Mouse (Mus musculus): ENCODE measurements around the gene Ppm1j. TPM values are rescaled to one million over a fixed set of nuclear protein-coding genes. Genes with fewer than 3 reads are reported as not detected.

Gene Ppm1j
- polyA plus RNA-seq, 1 experiment from 2014 or later, result 36.6 TPM

- WGBS, result 82% methylated on average over 1 of the region's 1 CpGs
- H3K4me3 ChIP-seq, result no peak overlapping the region
- no peaks in the 10 kb centered on the region for H3K27me3 ChIP-seq (replicated peaks)
- peaks cover 47% of the 10 kb centered on the region for H3K4me1 ChIP-seq
- ATAC-seq (ENCODE audit: extremely low read depth, insufficient number of reproducible peaks, low FRiP score, low TSS enrichment), result no peak
- no peak overlapping the region for H3K27ac ChIP-seq (replicated peaks)
- H3K36me3 ChIP-seq, result peaks cover 19% of the 10 kb centered on the region
- no peaks in the 10 kb centered on the region for H3K9me3 ChIP-seq
- no peak overlapping the region for H3K4me2 ChIP-seq
- no peak overlapping the region for H3K9ac ChIP-seq
Observed at GRCm38 (mm10) chr3:104814746-104815145, 33.9 kb downstream of the Ppm1j start.

GRCm38 (mm10) chr3:104815346-104815745 lies 34.5 kb downstream of the Ppm1j start:
- peaks cover 53% of the 10 kb centered on the region for H3K4me1 ChIP-seq
- H3K9ac ChIP-seq, result no peak overlapping the region
- no peaks in the 10 kb centered on the region for H3K9me3 ChIP-seq
- H3K36me3 ChIP-seq, result peaks cover 19% of the 10 kb centered on the region
- H3K27ac ChIP-seq (replicated peaks), result no peak overlapping the region
- WGBS, result 92% methylated on average over 2 of the region's 2 CpGs
- no peak overlapping the region for H3K4me2 ChIP-seq
- no peak overlapping the region; the same call in 1 of the 2 replicates for H3K4me3 ChIP-seq
- ATAC-seq (ENCODE audit: extremely low read depth, insufficient number of reproducible peaks, low FRiP score, low TSS enrichment), result no peak
- H3K27me3 ChIP-seq (replicated peaks), result no peaks in the 10 kb centered on the region

GRCm38 (mm10) chr3:104816130-104816529 lies 35.3 kb downstream of the Ppm1j start:
- H3K27me3 ChIP-seq (replicated peaks), result no peaks in the 10 kb centered on the region
- peak overlapping the region; percentile 76; the same call in 1 of the 2 replicates for H3K4me3 ChIP-seq
- H3K9me3 ChIP-seq, result no peaks in the 10 kb centered on the region
- H3K27ac ChIP-seq (replicated peaks), result no peak overlapping the region
- peak overlapping the region; percentile 78 for H3K4me2 ChIP-seq
- no peak overlapping the region for H3K9ac ChIP-seq
- ATAC-seq (ENCODE audit: extremely low read depth, insufficient number of reproducible peaks, low FRiP score, low TSS enrichment), result no peak
- H3K36me3 ChIP-seq, result peaks cover 24% of the 10 kb centered on the region
- 96% methylated on average over 7 of the region's 7 CpGs for WGBS
- peaks cover 61% of the 10 kb centered on the region for H3K4me1 ChIP-seq

GRCm38 (mm10) chr3:104817481-104817990 lies 36.7 kb downstream of the Ppm1j start:
- peak overlapping the region; percentile 76 for H3K4me3 ChIP-seq
- H3K9ac ChIP-seq, result peak overlapping the region; percentile 93
- H3K4me2 ChIP-seq, result peak overlapping the region; percentile 78
- H3K36me3 ChIP-seq, result peaks cover 38% of the 10 kb centered on the region
- H3K4me1 ChIP-seq, result peaks cover 56% of the 10 kb centered on the region
- ATAC-seq (ENCODE audit: extremely low read depth, insufficient number of reproducible peaks, low FRiP score, low TSS enrichment), result peak; percentile 60; the same call in 1 of the 2 replicates
- no peaks in the 10 kb centered on the region for H3K27me3 ChIP-seq (replicated peaks)
- H3K9me3 ChIP-seq, result no peaks in the 10 kb centered on the region
- WGBS, result under 1% methylated on average over 46 of the region's 46 CpGs
- H3K27ac ChIP-seq (replicated peaks), result peak overlapping the region; percentile 97

- peak within 1 kb of the TSS; percentile 97 for H3K27ac ChIP-seq (replicated peaks)
- WGBS, result 1% methylated on average over 39 of the region's 40 CpGs
- peak within 1 kb of the TSS; percentile 78 for H3K4me2 ChIP-seq
- peaks cover 40% of the 10 kb centered on the region for H3K36me3 ChIP-seq
- peak; percentile 75 for ATAC-seq (ENCODE audit: extremely low read depth, insufficient number of reproducible peaks, low FRiP score, low TSS enrichment)
- H3K4me1 ChIP-seq, result peaks cover 56% of the 10 kb centered on the region
- no peaks in the 10 kb centered on the region for H3K27me3 ChIP-seq (replicated peaks)
- H3K9ac ChIP-seq, result peak within 1 kb of the TSS; percentile 93
- H3K4me3 ChIP-seq, result peak within 1 kb of the TSS; percentile 76
- no peaks in the 10 kb centered on the region for H3K9me3 ChIP-seq
Observed at GRCm38 (mm10) chr3:104817991-104818748, 37.3 kb downstream of the Ppm1j start, which contains the start of gene Mov10. Gene Mov10 (minus strand): TSS chr3:104818563.

- H3K4me2 ChIP-seq, result peak overlapping the region; percentile 78
- WGBS, result 2% methylated on average over 3 of the region's 3 CpGs
- no peak for ATAC-seq (ENCODE audit: extremely low read depth, insufficient number of reproducible peaks, low FRiP score, low TSS enrichment)
- peak overlapping the region; percentile 93 for H3K9ac ChIP-seq
- H3K4me3 ChIP-seq, result peak overlapping the region; percentile 76
- H3K27ac ChIP-seq (replicated peaks), result peak overlapping the region; percentile 97
- H3K27me3 ChIP-seq (replicated peaks), result no peaks in the 10 kb centered on the region
- peaks cover 56% of the 10 kb centered on the region for H3K4me1 ChIP-seq
- H3K36me3 ChIP-seq, result peaks cover 34% of the 10 kb centered on the region
- H3K9me3 ChIP-seq, result no peaks in the 10 kb centered on the region
Observed at GRCm38 (mm10) chr3:104818749-104819134, 37.9 kb downstream of the Ppm1j start.

GRCm38 (mm10) chr3:104820426-104820825 lies 39.6 kb downstream of the Ppm1j start:
- no peak overlapping the region for H3K9ac ChIP-seq
- peaks cover 49% of the 10 kb centered on the region for H3K4me1 ChIP-seq
- peaks cover 34% of the 10 kb centered on the region for H3K36me3 ChIP-seq
- no peaks in the 10 kb centered on the region for H3K9me3 ChIP-seq
- no peak overlapping the region for H3K4me2 ChIP-seq
- no peak overlapping the region for H3K4me3 ChIP-seq
- 58% methylated on average over 1 of the region's 1 CpGs for WGBS
- no peak for ATAC-seq (ENCODE audit: extremely low read depth, insufficient number of reproducible peaks, low FRiP score, low TSS enrichment)
- H3K27me3 ChIP-seq (replicated peaks), result no peaks in the 10 kb centered on the region
- H3K27ac ChIP-seq (replicated peaks), result peak overlapping the region; percentile 97

GRCm38 (mm10) chr3:104822413-104822812 lies 41.6 kb downstream of the Ppm1j start:
- Histone ChIP-seq H3K9me3 (no peaks in the 10 kb centered on the region), H3K27ac (replicated peaks) (no peak overlapping the region), H3K36me3 (peaks cover 47% of the 10 kb centered on the region), H3K27me3 (replicated peaks) (no peaks in the 10 kb centered on the region), H3K4me1 (peaks cover 31% of the 10 kb centered on the region), H3K4me3 (no peak overlapping the region), H3K4me2 (no peak overlapping the region), H3K9ac (no peak overlapping the region)
- ATAC-seq (ENCODE audit: extremely low read depth, insufficient number of reproducible peaks, low FRiP score, low TSS enrichment), result no peak
- WGBS, result 80% methylated on average over 3 of the region's 3 CpGs

Other genes with a start within 250 kb of the Ppm1j start
- 65.4 and 70.4 TPM in 2 replicates for gene Slc16a1, start 142.4 kb upstream of the Ppm1j start, polyA plus RNA-seq (2015; fragmentation: Nextera tagmentation; extraction: Ambion mirVana)
- 0.96 and 1.0 TPM in 2 replicates for gene Fam19a3, start 784 bp downstream of the Ppm1j start, polyA plus RNA-seq (2015; fragmentation: Nextera tagmentation; extraction: Ambion mirVana)
- gene Rhoc, start 7.3 kb downstream of the Ppm1j start, polyA plus RNA-seq (2015; fragmentation: Nextera tagmentation; extraction: Ambion mirVana), result 192 and 225 TPM in 2 replicates
- gene Mov10, start 37.5 kb downstream of the Ppm1j start, polyA plus RNA-seq (2015; fragmentation: Nextera tagmentation; extraction: Ambion mirVana), result 37.1 and 47.6 TPM in 2 replicates
- gene St7l, start 82.9 kb downstream of the Ppm1j start, polyA plus RNA-seq (2015; fragmentation: Nextera tagmentation; extraction: Ambion mirVana), result 23.2 and 27.8 TPM in 2 replicates
- gene Capza1, start 83.4 kb downstream of the Ppm1j start, polyA plus RNA-seq (2015; fragmentation: Nextera tagmentation; extraction: Ambion mirVana), result 158 and 174 TPM in 2 replicates
- gene Wnt2b, start 180.9 kb downstream of the Ppm1j start, polyA plus RNA-seq (2015; fragmentation: Nextera tagmentation; extraction: Ambion mirVana), result 1.1 and 1.8 TPM in 2 replicates

All from heart, embryonic 13.5 days (tissue).